9 mouse cellular contexts compared by ENCODE assay signal in genomic region chr15:80705828-80706549, GRCm38 (mm10). TPM values are rescaled to one million over a fixed set of nuclear protein-coding genes. Genes with fewer than 3 reads are reported as not detected.
DNase-seq lines count a peak whose midpoint lies in the region; ATAC-seq lines count a peak whose summit lies in the region.
"Had no signal": no experiment of that assay in that cellular context is flagged by ENCODE, and none has a peak within 500 bp of the region (broad histone marks: within the 10 kb centered on the region; RNA-seq: fewer than 3 reads in every experiment).

No protein-coding gene starts in this region.

- no peaks in the 10 kb centered on the region for H3K27me3 ChIP-seq in embryonic facial prominence, embryonic 14.5 days (replicated peaks; ENCODE audit: control insufficient read depth, insufficient read depth, low read length)
- H3K27me3 ChIP-seq in kidney, embryonic 14.5 days (ENCODE audit: control insufficient read depth, insufficient read depth, low read length) = no peaks in the 10 kb centered on the region
- H3K27me3 ChIP-seq in liver, embryonic 11.5 days (replicated peaks; ENCODE audit: control insufficient read depth, insufficient read depth, low read length) = 0 out of 2 replicates have a peak, but pooled peaks cover 4% of the 10 kb centered on the region
- H3K27me3 ChIP-seq in neural tube, embryonic 13.5 days = peaks cover 5% of the 10 kb centered on the region; the same call in 1 of the 2 replicates

- peaks cover 16% of the 10 kb centered on the region for H3K4me1 ChIP-seq in embryonic facial prominence, embryonic 14.5 days (ENCODE audit: control insufficient read depth, insufficient read depth, low read length)
- peaks cover 6% of the 10 kb centered on the region; the same call in 1 of the 2 replicates for H3K4me1 ChIP-seq in kidney, embryonic 14.5 days (ENCODE audit: control insufficient read depth, insufficient read depth, low read length)
- peaks cover 11% of the 10 kb centered on the region for H3K4me1 ChIP-seq in liver, embryonic 11.5 days (replicated peaks; ENCODE audit: control insufficient read depth, insufficient read depth, low read length)
- H3K4me1 ChIP-seq in neural tube, embryonic 13.5 days (replicated peaks) = peaks cover 40% of the 10 kb centered on the region

- peak; percentile 79 for DNase-seq in 416B (ENCODE audit: low read depth)
- DNase-seq in adrenal gland, postnatal 25 days = peak; percentile 79
- peak; percentile 82 for DNase-seq in embryonic facial prominence, embryonic 14.5 days (ENCODE audit: low spot score)
- peak; percentile 48 to 75 for DNase-seq in heart, adult 9 months (ENCODE audit: low spot score in 2 of 2)
- peak; percentile 76 for DNase-seq in liver, embryonic 11.5 days (ENCODE audit: low spot score)
- peak; percentile 75 for DNase-seq in telencephalon, adult 2 months (ENCODE audit: low read depth, low spot score)

- ATAC-seq in embryonic facial prominence, embryonic 14.5 days (ENCODE audit: low read depth) = no peak
- no peak for ATAC-seq in kidney, embryonic 14.5 days (ENCODE audit: low FRiP score, low TSS enrichment)
- no peak for ATAC-seq in liver, embryonic 11.5 days (replicated peaks; ENCODE audit: low FRiP score)
- ATAC-seq in neural tube, embryonic 13.5 days (ENCODE audit: low read depth) = no peak

- H3K36me3 ChIP-seq in embryonic facial prominence, embryonic 14.5 days (ENCODE audit: control insufficient read depth, insufficient read depth, low read length) = no peaks in the 10 kb centered on the region
- H3K36me3 ChIP-seq in kidney, embryonic 14.5 days (ENCODE audit: control insufficient read depth, insufficient read depth, low read length) = no peaks in the 10 kb centered on the region
- H3K36me3 ChIP-seq in liver, embryonic 11.5 days (ENCODE audit: control insufficient read depth, insufficient read depth, low read length) = no peaks in the 10 kb centered on the region
- no peaks in the 10 kb centered on the region for H3K36me3 ChIP-seq in neural tube, embryonic 13.5 days

- 26% methylated on average over 18 of the region's 18 CpGs for WGBS in embryonic facial prominence, embryonic 14.5 days
- 25% methylated on average over 18 of the region's 18 CpGs for WGBS in kidney, embryonic 14.5 days
- 28% methylated on average over 18 of the region's 18 CpGs for WGBS in liver, embryonic 11.5 days
- 28% methylated on average over 18 of the region's 18 CpGs for WGBS in neural tube, embryonic 13.5 days

- H3K9me3 ChIP-seq in embryonic facial prominence, embryonic 14.5 days (ENCODE audit: control insufficient read depth, low read length) = no peaks in the 10 kb centered on the region
- no peaks in the 10 kb centered on the region for H3K9me3 ChIP-seq in kidney, embryonic 14.5 days (ENCODE audit: control insufficient read depth, low read length)
- no peaks in the 10 kb centered on the region for H3K9me3 ChIP-seq in liver, embryonic 11.5 days (ENCODE audit: control insufficient read depth, low read length)
- no peaks in the 10 kb centered on the region for H3K9me3 ChIP-seq in neural tube, embryonic 13.5 days

- no peak overlapping the region for H3K9ac ChIP-seq in embryonic facial prominence, embryonic 14.5 days (ENCODE audit: low read depth, low read length)
- H3K9ac ChIP-seq in kidney, embryonic 14.5 days (ENCODE audit: low read depth, low read length) = peak overlapping the region; percentile 7; the same call in 1 of the 2 replicates
- peak overlapping the region; percentile 28; the same call in 1 of the 2 replicates for H3K9ac ChIP-seq in liver, embryonic 11.5 days (ENCODE audit: low read depth, low read length)
- peak overlapping the region; percentile 27 for H3K9ac ChIP-seq in neural tube, embryonic 13.5 days

- H3K27ac ChIP-seq in embryonic facial prominence, embryonic 14.5 days (replicated peaks; ENCODE audit: low read depth, low read length) = peak overlapping the region; percentile 76; the same call in 1 of the 2 replicates
- peak overlapping the region; percentile 81; the same call in 1 of the 2 replicates for H3K27ac ChIP-seq in kidney, embryonic 14.5 days (ENCODE audit: low read depth, low read length)
- no peak overlapping the region for H3K27ac ChIP-seq in liver, embryonic 11.5 days (ENCODE audit: low read depth, low read length)
- peak overlapping the region; percentile 89 for H3K27ac ChIP-seq in neural tube, embryonic 13.5 days (replicated peaks)

- H3K4me2 ChIP-seq in embryonic facial prominence, embryonic 14.5 days (ENCODE audit: low read depth, low read length) = peak overlapping the region; percentile 50
- H3K4me2 ChIP-seq in kidney, embryonic 14.5 days (replicated peaks; ENCODE audit: low read depth, low read length) = peak overlapping the region; percentile 48
- H3K4me2 ChIP-seq in liver, embryonic 11.5 days = peak overlapping the region; percentile 64
- H3K4me2 ChIP-seq in neural tube, embryonic 13.5 days = peak overlapping the region; percentile 53

- H3K4me3 ChIP-seq in embryonic facial prominence, embryonic 14.5 days (ENCODE audit: low read depth, low read length) = peak overlapping the region; percentile 19
- H3K4me3 ChIP-seq in kidney, embryonic 14.5 days (ENCODE audit: low read length) = peak overlapping the region; percentile 22
- H3K4me3 ChIP-seq in liver, embryonic 11.5 days (ENCODE audit: low read depth, low read length) = peak overlapping the region; percentile 38
- peak overlapping the region; percentile 19 for H3K4me3 ChIP-seq in neural tube, embryonic 13.5 days

RNA-seq across cellular contexts. Expression of gene Tnrc6b, which starts 5.1 kb away (rescaled TPM):
- total RNA-seq in adrenal gland, postnatal 25 days (2021) = 75.0 and 83.4 TPM in 2 replicates
- polyA plus RNA-seq in embryonic facial prominence, embryonic 14.5 days (2014; fragmentation: Nextera tagmentation; extraction: Ambion mirVana) = 12.5 and 16.1 TPM in 2 replicates
- 21.9 and 23.2 TPM in 2 replicates for polyA plus RNA-seq in kidney, embryonic 14.5 days (2014; fragmentation: Nextera tagmentation; extraction: Ambion mirVana)
- polyA plus RNA-seq in liver, embryonic 11.5 days (2014; fragmentation: Nextera tagmentation; extraction: Ambion mirVana) = 17.7 and 18.5 TPM in 2 replicates
- 32.7 and 35.5 TPM in 2 replicates for polyA plus RNA-seq in neural tube, embryonic 13.5 days (2015; fragmentation: Nextera tagmentation; extraction: Ambion mirVana)

RNA-seq across cellular contexts. Expression of gene Fam83f, which starts 34.3 kb away (rescaled TPM):
- total RNA-seq in adrenal gland, postnatal 25 days (2021) = 0.15 TPM in 1 of 2 replicates, not detected in the other
- polyA plus RNA-seq in embryonic facial prominence, embryonic 14.5 days (2014; fragmentation: Nextera tagmentation; extraction: Ambion mirVana) = 2.2 and 2.9 TPM in 2 replicates
- 1.4 and 2.9 TPM in 2 replicates for polyA plus RNA-seq in kidney, embryonic 14.5 days (2014; fragmentation: Nextera tagmentation; extraction: Ambion mirVana)
- 0.34 and 0.61 TPM in 2 replicates for polyA plus RNA-seq in liver, embryonic 11.5 days (2014; fragmentation: Nextera tagmentation; extraction: Ambion mirVana)
- 0.22 and 0.28 TPM in 2 replicates for polyA plus RNA-seq in neural tube, embryonic 13.5 days (2015; fragmentation: Nextera tagmentation; extraction: Ambion mirVana)
- total RNA-seq: common myeloid progenitor, adult 5-6 weeks had no signal
